11 mouse cellular contexts compared by ENCODE assay signal in genomic region chr17:88381106-88381505, GRCm38 (mm10). TPM values are rescaled to one million over a fixed set of nuclear protein-coding genes. Genes with fewer than 3 reads are reported as not detected.
DNase-seq lines count a peak whose midpoint lies in the region; ATAC-seq and TF ChIP-seq lines count a peak whose summit lies in the region.
"Had no signal": no experiment of that assay in that cellular context is flagged by ENCODE, and none has a peak within 500 bp of the region (broad histone marks: within the 10 kb centered on the region; RNA-seq: fewer than 3 reads in every experiment).

No protein-coding gene starts in this region.

- H3K36me3 ChIP-seq in liver, postnatal 0 days (replicated peaks; ENCODE audit: insufficient read depth, low read length): no peaks in the 10 kb centered on the region
- no peaks in the 10 kb centered on the region for H3K36me3 ChIP-seq in liver, embryonic 12.5 days
- no peaks in the 10 kb centered on the region for H3K36me3 ChIP-seq in forebrain, embryonic 12.5 days (replicated peaks)
- H3K36me3 ChIP-seq: hindbrain, embryonic 12.5 days had no signal

- intact Hi-C loops in heart, postnatal 10 days (cut with DNase I): loop anchor here (5.0 kb wide), 1 partner anchor 124 kb away; no protein-coding TSS in a partner anchor

- ATAC-seq in liver, postnatal 0 days: no peak
- ATAC-seq in liver, embryonic 12.5 days: no peak
- ATAC-seq in forebrain, embryonic 12.5 days (ENCODE audit: low FRiP score): no peak

- H3K27me3 ChIP-seq in liver, postnatal 0 days (ENCODE audit: insufficient read depth, low read length): no peaks in the 10 kb centered on the region
- no peaks in the 10 kb centered on the region for H3K27me3 ChIP-seq in liver, embryonic 12.5 days (replicated peaks)
- no peaks in the 10 kb centered on the region for H3K27me3 ChIP-seq in forebrain, embryonic 12.5 days
- H3K27me3 ChIP-seq: hindbrain, embryonic 12.5 days had no signal

- H3K27ac ChIP-seq in liver, postnatal 0 days (ENCODE audit: low read depth): no peak overlapping the region
- H3K27ac ChIP-seq in liver, embryonic 12.5 days: no peak overlapping the region
- H3K27ac ChIP-seq in bone marrow, adult 2 months (ENCODE audit: control insufficient read depth, insufficient read depth, low read depth, low read length, poor library complexity): no peak overlapping the region
- no peak overlapping the region for H3K27ac ChIP-seq in forebrain, embryonic 12.5 days
- H3K27ac ChIP-seq: hindbrain, embryonic 12.5 days had no signal

- no peak overlapping the region for H3K4me2 ChIP-seq in liver, postnatal 0 days (ENCODE audit: low read depth, low read length)
- no peak overlapping the region for H3K4me2 ChIP-seq in liver, embryonic 12.5 days
- no peak overlapping the region for H3K4me2 ChIP-seq in forebrain, embryonic 12.5 days
- H3K4me2 ChIP-seq: heart, embryonic 11.5 days; hindbrain, embryonic 12.5 days had no signal

- H3K4me1 ChIP-seq in liver, postnatal 0 days (ENCODE audit: insufficient read depth): no peaks in the 10 kb centered on the region
- H3K4me1 ChIP-seq in liver, embryonic 12.5 days: no peaks in the 10 kb centered on the region
- no peaks in the 10 kb centered on the region for H3K4me1 ChIP-seq in bone marrow, adult 2 months (ENCODE audit: control insufficient read depth, insufficient read depth, low read length)
- no peaks in the 10 kb centered on the region for H3K4me1 ChIP-seq in forebrain, embryonic 12.5 days
- H3K4me1 ChIP-seq: hindbrain, embryonic 12.5 days had no signal

- no peak for TF ChIP-seq POLR2A in bone marrow, adult 2 months (IDR thresholded peaks at IDR 0.05; ENCODE audit: borderline replicate concordance, control insufficient read depth, low read depth, low read length)

- DNase-seq in cerebellum, adult 9-10 months: peak; percentile 39
- DNase-seq in cerebellum, adult 11-12 months: no peak
- peak; percentile 12 to 14 for DNase-seq in heart, postnatal 10 days
- no peak for DNase-seq in heart, adult 8-10 months (ENCODE audit: low spot score)
- DNase-seq in liver, postnatal 0 days: no peak
- DNase-seq: midbrain, embryonic 14.5 days had no signal

- 55% methylated on average over 9 of the region's 9 CpGs for WGBS in liver, postnatal 0 days (ENCODE audit: insufficient replicate concordance)
- WGBS in liver, embryonic 12.5 days (ENCODE audit: insufficient replicate concordance): 40% methylated on average over 9 of the region's 9 CpGs
- WGBS in bone marrow, adult 2 months: 63% methylated on average over 9 of the region's 9 CpGs
- 65% methylated on average over 9 of the region's 9 CpGs for WGBS in forebrain, embryonic 12.5 days

- peak; percentile 27 for TF ChIP-seq CTCF in liver, postnatal 0 days (IDR thresholded peaks at IDR 0.05; ENCODE audit: low read depth)
- TF ChIP-seq CTCF in bone marrow, adult 2 months (IDR thresholded peaks at IDR 0.05; ENCODE audit: control insufficient read depth, insufficient read depth, low read length): peak; percentile 9; the same call in 1 of the 2 replicates

- H3K9me3 ChIP-seq in liver, postnatal 0 days (ENCODE audit: low read length): no peaks in the 10 kb centered on the region; the same call in 1 of the 2 replicates
- peaks cover 8% of the 10 kb centered on the region; the same call in 1 of the 2 replicates for H3K9me3 ChIP-seq in liver, embryonic 12.5 days (replicated peaks)
- 0 out of 2 replicates have a peak, but pooled peaks cover 3% of the 10 kb centered on the region for H3K9me3 ChIP-seq in forebrain, embryonic 12.5 days

- TF ChIP-seq EP300 in liver, postnatal 0 days (IDR thresholded peaks at IDR 0.05; ENCODE audit: low read depth): no peak

- H3K9ac ChIP-seq in liver, postnatal 0 days (replicated peaks): no peak overlapping the region
- H3K9ac ChIP-seq in liver, embryonic 12.5 days: no peak overlapping the region
- no peak overlapping the region for H3K9ac ChIP-seq in forebrain, embryonic 12.5 days
- H3K9ac ChIP-seq: hindbrain, embryonic 12.5 days had no signal

- H3K4me3 ChIP-seq in liver, postnatal 0 days (ENCODE audit: low read depth, low read length): no peak overlapping the region
- H3K4me3 ChIP-seq in liver, embryonic 12.5 days: no peak overlapping the region
- H3K4me3 ChIP-seq in bone marrow, adult 2 months (replicated peaks; ENCODE audit: control insufficient read depth, low read depth, low read length): no peak overlapping the region
- no peak overlapping the region for H3K4me3 ChIP-seq in forebrain, embryonic 12.5 days (replicated peaks)
- H3K4me3 ChIP-seq: hindbrain, embryonic 12.5 days had no signal

RNA-seq across cellular contexts. Expression of gene Foxn2, which starts 59.4 kb away (rescaled TPM):
- total RNA-seq in heart, postnatal 10 days (2021): 10 to 100 TPM; 12.9 to 14.2 TPM
- total RNA-seq in heart, adult 8-10 months (2022): 1 to 10 TPM; 6.7 to 7.8 (median 6.9) TPM
- polyA plus RNA-seq in liver, postnatal 0 days (2015; fragmentation: Nextera tagmentation; extraction: Ambion mirVana): 6.6 and 6.8 TPM in 2 replicates
- polyA plus RNA-seq in liver, embryonic 12.5 days (2016; fragmentation: Nextera tagmentation; extraction: Ambion mirVana): 17.5 and 18.5 TPM in 2 replicates
- 7.0 and 7.4 TPM in 2 replicates for polyA plus RNA-seq in bone marrow, adult 2 months (2011; ENCODE audit: insufficient read depth, insufficient read length, low replicate concordance, missing spikeins)
- polyA plus RNA-seq in forebrain, embryonic 12.5 days (2016; fragmentation: Nextera tagmentation; extraction: Ambion mirVana): 13.4 and 14.9 TPM in 2 replicates

Comparison
In these comparisons a context has a peak if more than half of its experiments do, and no peak if none do; other contexts are left out.
1. DNase-seq: peak in cerebellum, adult 9-10 months (single experiment) and heart, postnatal 10 days (2 of 2); none in cerebellum, adult 11-12 months (single experiment), heart, adult 8-10 months (single experiment) and liver, postnatal 0 days (single experiment).